Mouse (Mus musculus): ENCODE data around the gene Gm37419.

Gm37419 gene

GRCm38 (mm10) chr16:23980201-23980870 lies 7.9 kb upstream of the Gm37419 start:
- peak; percentile 91 for DNase-seq

- peak; percentile 94 for DNase-seq
Measured at GRCm38 (mm10) chr16:23980991-23981720, 7.1 kb upstream of the Gm37419 start.

GRCm38 (mm10) chr16:23981925-23982851 lies 6.1 kb upstream of the Gm37419 start:
- peak; percentile 98 for DNase-seq

- DNase-seq, result peak; percentile 97
Measured at GRCm38 (mm10) chr16:23982891-23983588, 5.2 kb upstream of the Gm37419 start.

GRCm38 (mm10) chr16:23984183-23984582 lies 4.1 kb upstream of the Gm37419 start:
- peak; percentile 98 for DNase-seq

- DNase-seq, result peak; percentile 97
Measured at GRCm38 (mm10) chr16:23984760-23985466, 3.4 kb upstream of the Gm37419 start.

GRCm38 (mm10) chr16:23985467-23985861 lies 2.8 kb upstream of the Gm37419 start:
- DNase-seq, result peak; percentile 70

- DNase-seq, result peak; percentile 92
Measured at GRCm38 (mm10) chr16:23986176-23986575, 2.1 kb upstream of the Gm37419 start.

GRCm38 (mm10) chr16:23986871-23987270 lies 1.4 kb upstream of the Gm37419 start:
- DNase-seq, result peak; percentile 94

GRCm38 (mm10) chr16:23987341-23988156 lies 733 bp upstream of the Gm37419 start:
- DNase-seq, result peak; percentile 96

- DNase-seq, result no peak
Measured at GRCm38 (mm10) chr16:23988157-23988465, 171 bp upstream of the Gm37419 start.

- DNase-seq, result peak; percentile 98
Measured at GRCm38 (mm10) chr16:23989209-23990160, 1.2 kb downstream of the Gm37419 start.

- peak; percentile 73 for DNase-seq
Measured at GRCm38 (mm10) chr16:23990161-23990970, 2.1 kb downstream of the Gm37419 start.

GRCm38 (mm10) chr16:23991170-23991569 lies 2.9 kb downstream of the Gm37419 start:
- DNase-seq, result peak; percentile 96

- peak; percentile 77 for DNase-seq
Measured at GRCm38 (mm10) chr16:23991846-23992580, 3.7 kb downstream of the Gm37419 start.

- DNase-seq, result peak; percentile 93
Measured at GRCm38 (mm10) chr16:23993351-23994321, 5.4 kb downstream of the Gm37419 start.

- DNase-seq, result peak; percentile 23
Measured at GRCm38 (mm10) chr16:23996342-23996741, 8.1 kb downstream of the Gm37419 start.

Measured in heart, adult 11 months (tissue).